Mouse (Mus musculus) liver, embryonic 11.5 days (tissue): ENCODE measurements at regions not wholly inside any gene's neighbourhood (a gene's known extent, or its start where the extent isn't known, plus 50 kb on each side); places are given as distances from the start of the nearest gene placed in this dataset.

Source experiments
- ATAC-seq: fragments of 200-750 bp; cut with Nextera tagmentation; replicated peaks from 2 replicates; pipeline ENCODE4 v1.8.0; 2017; ENCODE audit warnings: moderate number of reproducible peaks, mild to moderate bottlenecking, moderate TSS enrichment, moderate library complexity; ENCODE audit not compliant: low FRiP score
- DNase-seq: peaks from one replicate; pipeline ENCODE4 v3.0.0-alpha.2; 2017; ENCODE audit warnings: low spot score
- H3K27ac ChIP-seq: fragments of 300-500 bp; sonication (generic); 2 replicates; pipeline ENCODE4 v1.5.1; 2014; ENCODE audit warnings: mild to moderate bottlenecking, low read depth, low read length, control low read depth
- H3K27me3 ChIP-seq: fragments of 300-500 bp; sonication (generic); replicated peaks from 2 replicates; pipeline ENCODE4 v1.6.1; 2014; ENCODE audit warnings: low read length, mixed read lengths; ENCODE audit not compliant: control insufficient read depth, insufficient read depth
- H3K36me3 ChIP-seq: fragments of 300-500 bp; sonication (generic); 2 replicates; pipeline ENCODE4 v1.6.1; 2014; ENCODE audit warnings: mild to moderate bottlenecking, low read length, moderate library complexity, mixed read lengths; ENCODE audit not compliant: control insufficient read depth, insufficient read depth
- H3K4me1 ChIP-seq: fragments of 300-500 bp; sonication (generic); replicated peaks from 2 replicates; pipeline ENCODE4 v1.6.1; 2014; ENCODE audit warnings: low read length, mixed read lengths; ENCODE audit not compliant: control insufficient read depth, insufficient read depth
- H3K4me2 ChIP-seq: fragments of 300-500 bp; sonication (generic); 2 replicates; pipeline ENCODE4 v1.6.1; 2014; ENCODE audit warnings: mild to moderate bottlenecking, control low read depth, moderate library complexity
- H3K4me3 ChIP-seq: fragments of 300-500 bp; sonication (generic); 2 replicates; pipeline ENCODE4 v1.5.1; 2014; ENCODE audit warnings: low read depth, low read length, control low read depth
- H3K9ac ChIP-seq: fragments of 300-500 bp; sonication (generic); 2 replicates; pipeline ENCODE4 v1.6.1; 2014; ENCODE audit warnings: low read depth, low read length, control low read depth
- H3K9me3 ChIP-seq: fragments of 300-500 bp; sonication (generic); 2 replicates; pipeline ENCODE4 v1.6.1; 2016; ENCODE audit warnings: low read length, inconsistent platforms, mixed read lengths; ENCODE audit not compliant: control insufficient read depth
- WGBS: fragments of 180-500 bp; shearing (Covaris S2); extraction: QIAGEN DNeasy Blood & Tissue Kit; methylation state at CpG from one replicate; pipeline ENCODE4 v1.1.7; 2014; 5-methylcytosine and 5-hydroxymethylcytosine counted together

DNA sequence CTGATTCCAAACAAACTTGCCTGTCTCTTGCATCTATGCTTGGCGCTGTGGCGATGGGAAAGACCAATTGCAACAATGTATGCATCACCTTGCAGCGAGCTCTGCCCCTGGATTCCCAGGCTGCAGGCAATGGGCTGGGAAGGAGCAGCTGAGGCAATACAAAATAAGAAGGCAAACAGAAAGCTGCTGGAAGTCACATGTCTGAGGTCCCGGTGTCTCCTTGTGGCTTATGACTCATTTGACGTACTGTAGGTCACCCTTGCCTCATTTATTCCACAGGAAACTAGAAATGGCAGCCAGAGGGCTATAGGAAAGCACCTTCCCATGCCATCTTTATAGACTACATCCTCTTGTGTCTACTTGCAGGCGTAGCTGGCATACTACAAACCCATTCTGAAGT lies 140.9 kb downstream of the Chic2 start:
- Histone ChIP-seq H3K27me3 (no peaks in the 10 kb centered on the region), H3K36me3 (no peaks in the 10 kb centered on the region), H3K9me3 (no peaks in the 10 kb centered on the region), H3K4me3 (no peak overlapping the region), H3K27ac (no peak overlapping the region), H3K4me1 (peaks cover 5% of the 10 kb centered on the region), H3K4me2 (no peak overlapping the region), H3K9ac (no peak overlapping the region)
- ATAC-seq = no peak
- WGBS = 83% methylated on average over 6 of the region's 6 CpGs
- DNase-seq = no peak

- ATAC-seq (no peak), DNase-seq (no peak)
- no peaks in the 10 kb centered on the region for H3K27me3 ChIP-seq
- H3K4me3 ChIP-seq = no peak overlapping the region
- no peak overlapping the region for H3K4me2 ChIP-seq
- no peak overlapping the region for H3K9ac ChIP-seq
- H3K4me1 ChIP-seq = no peaks in the 10 kb centered on the region
- no peaks in the 10 kb centered on the region for H3K9me3 ChIP-seq
- WGBS = 84% methylated on average over 8 of the region's 8 CpGs
- no peaks in the 10 kb centered on the region for H3K36me3 ChIP-seq
- H3K27ac ChIP-seq = no peak overlapping the region
Observed at GRCm38 (mm10) chr5:74897133-74897532, 147.4 kb downstream of the Chic2 start.

DNA sequence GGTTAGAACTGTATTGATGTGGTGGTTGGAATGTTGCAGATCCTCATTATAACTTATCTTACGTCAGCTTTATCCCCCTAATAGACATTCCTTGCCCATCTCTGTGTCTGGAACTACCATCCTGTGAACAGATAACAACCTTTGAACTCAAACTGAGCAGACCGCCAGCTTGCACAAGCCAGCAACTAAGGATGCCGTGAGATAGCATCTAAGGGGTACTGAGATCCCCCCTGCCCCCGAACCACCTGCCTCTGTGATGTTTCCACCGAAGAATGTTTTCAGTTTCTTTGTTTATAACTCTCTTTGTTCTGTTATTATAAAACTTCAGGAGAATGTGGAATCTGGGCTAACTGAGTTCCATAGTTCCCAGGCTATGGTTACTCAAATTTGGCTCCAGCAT lies 151.3 kb downstream of the Chic2 start:
- WGBS = 50% methylated on average over 5 of the region's 5 CpGs
- Histone ChIP-seq H3K27ac (no peak overlapping the region), H3K9ac (no peak overlapping the region)

DNA sequence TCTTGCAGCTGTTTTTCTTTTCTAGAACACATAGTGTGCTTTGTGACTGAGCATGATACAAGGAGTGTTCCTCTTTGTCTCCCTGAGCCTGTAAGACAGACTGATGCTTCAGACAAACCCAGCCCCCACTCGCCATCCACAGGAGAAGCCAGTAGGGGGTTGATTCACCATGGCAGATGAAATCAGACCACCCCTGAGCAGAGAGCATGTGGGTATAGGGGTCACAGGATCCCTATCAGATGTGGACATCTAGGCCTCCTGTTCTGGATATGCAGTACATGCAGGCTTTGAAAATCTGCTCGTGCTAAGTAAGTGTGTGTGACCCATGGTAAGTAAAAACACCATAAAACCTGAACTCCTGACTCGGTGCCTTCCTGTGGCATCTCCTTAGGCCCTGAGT lies 153.0 kb downstream of the Chic2 start:
- 50% methylated on average over 3 of the region's 3 CpGs for WGBS
- no peak overlapping the region for H3K9ac ChIP-seq
- no peaks in the 10 kb centered on the region for H3K27me3 ChIP-seq
- H3K9me3 ChIP-seq = no peaks in the 10 kb centered on the region
- no peak overlapping the region for H3K4me3 ChIP-seq
- ATAC-seq (no peak), DNase-seq (no peak)
- no peaks in the 10 kb centered on the region for H3K36me3 ChIP-seq
- no peak overlapping the region for H3K4me2 ChIP-seq
- no peaks in the 10 kb centered on the region for H3K4me1 ChIP-seq
- H3K27ac ChIP-seq = no peak overlapping the region

More for the DNA sequence above, 151.3 kb downstream of the Chic2 start:
- DNase-seq (no peak), ATAC-seq (no peak)
- Histone ChIP-seq H3K4me3 (no peak overlapping the region), H3K4me1 (no peaks in the 10 kb centered on the region), H3K36me3 (no peaks in the 10 kb centered on the region), H3K27me3 (no peaks in the 10 kb centered on the region), H3K4me2 (no peak overlapping the region), H3K9me3 (no peaks in the 10 kb centered on the region)

DNA sequence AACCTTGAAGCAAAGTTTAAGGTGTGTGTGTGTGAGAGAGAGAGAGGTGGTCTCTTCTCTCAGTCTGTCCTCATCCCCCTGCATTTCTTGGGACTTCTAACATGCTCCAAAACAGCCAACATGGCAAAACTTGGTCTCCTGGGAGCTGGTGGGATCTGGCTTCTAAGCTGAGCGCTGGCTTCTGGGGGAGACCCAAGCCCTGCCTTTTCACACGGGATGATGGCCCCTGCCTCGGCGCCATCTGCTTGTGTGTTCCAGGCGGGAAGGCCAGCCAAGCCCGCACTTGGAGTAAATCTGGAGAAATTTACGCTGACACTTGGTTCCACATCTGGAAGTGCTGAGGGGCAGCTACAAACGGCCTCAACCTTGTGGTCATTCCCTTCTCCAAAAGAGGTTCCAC lies 155.6 kb downstream of the Chic2 start:
- Histone ChIP-seq H3K36me3 (no peaks in the 10 kb centered on the region), H3K4me1 (no peaks in the 10 kb centered on the region), H3K27ac (no peak overlapping the region), H3K27me3 (no peaks in the 10 kb centered on the region; the same call in 1 of the 2 replicates), H3K4me3 (no peak overlapping the region), H3K4me2 (no peak overlapping the region), H3K9me3 (no peaks in the 10 kb centered on the region), H3K9ac (no peak overlapping the region)
- ATAC-seq (no peak), DNase-seq (no peak)
- WGBS = 68% methylated on average over 8 of the region's 8 CpGs

DNA sequence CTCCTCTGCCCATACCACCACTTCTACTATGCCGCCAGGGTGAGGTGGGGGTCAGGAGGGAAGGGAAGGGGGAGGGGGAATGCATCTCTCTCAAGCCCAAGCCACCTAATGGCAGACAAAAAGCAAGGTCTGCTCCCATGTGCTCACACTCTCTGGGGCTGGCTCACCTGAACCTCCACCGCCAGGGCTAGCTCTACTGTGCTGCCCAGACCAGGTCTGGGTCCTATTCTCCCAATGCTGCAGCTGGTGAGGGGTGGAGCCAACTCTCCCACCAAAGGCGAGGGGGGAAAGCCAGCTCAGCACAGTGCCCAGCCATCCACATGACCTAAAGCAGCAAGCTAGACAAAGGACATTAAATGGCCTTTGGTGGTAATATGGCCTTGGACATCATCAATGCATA lies 158.6 kb downstream of the Chic2 start:
- no peak for DNase-seq
- Histone ChIP-seq H3K9me3 (no peaks in the 10 kb centered on the region), H3K4me1 (no peaks in the 10 kb centered on the region), H3K9ac (no peak overlapping the region), H3K36me3 (no peaks in the 10 kb centered on the region), H3K4me3 (no peak overlapping the region), H3K27ac (no peak overlapping the region), H3K4me2 (no peak overlapping the region), H3K27me3 (no peaks in the 10 kb centered on the region; the same call in 1 of the 2 replicates)
- 73% methylated on average over 3 of the region's 3 CpGs for WGBS
- ATAC-seq = no peak

- no peaks in the 10 kb centered on the region; the same call in 1 of the 2 replicates for H3K4me1 ChIP-seq
- 56% methylated on average over 12 of the region's 12 CpGs for WGBS
- no peak overlapping the region for H3K4me2 ChIP-seq
- H3K36me3 ChIP-seq = no peaks in the 10 kb centered on the region
- H3K4me3 ChIP-seq = no peak overlapping the region
- H3K27ac ChIP-seq = no peak overlapping the region
- H3K9me3 ChIP-seq = no peaks in the 10 kb centered on the region
- no peaks in the 10 kb centered on the region; the same call in 1 of the 2 replicates for H3K27me3 ChIP-seq
- no peak overlapping the region for H3K9ac ChIP-seq
- DNase-seq = no peak
- no peak for ATAC-seq
Observed at GRCm38 (mm10) chr5:74882563-74882962, 162.0 kb downstream of the Chic2 start.

- WGBS = 58% methylated on average over 10 of the region's 10 CpGs
- no peak overlapping the region for H3K4me2 ChIP-seq
- no peak overlapping the region for H3K27ac ChIP-seq
- H3K4me1 ChIP-seq = no peaks in the 10 kb centered on the region; the same call in 1 of the 2 replicates
- no peaks in the 10 kb centered on the region for H3K36me3 ChIP-seq
- no peaks in the 10 kb centered on the region for H3K27me3 ChIP-seq
- ATAC-seq (no peak), DNase-seq (no peak)
- no peak overlapping the region for H3K9ac ChIP-seq
- H3K9me3 ChIP-seq = no peaks in the 10 kb centered on the region
- no peak overlapping the region for H3K4me3 ChIP-seq
Observed at GRCm38 (mm10) chr5:74880669-74881226, 163.8 kb downstream of the Chic2 start.

DNA sequence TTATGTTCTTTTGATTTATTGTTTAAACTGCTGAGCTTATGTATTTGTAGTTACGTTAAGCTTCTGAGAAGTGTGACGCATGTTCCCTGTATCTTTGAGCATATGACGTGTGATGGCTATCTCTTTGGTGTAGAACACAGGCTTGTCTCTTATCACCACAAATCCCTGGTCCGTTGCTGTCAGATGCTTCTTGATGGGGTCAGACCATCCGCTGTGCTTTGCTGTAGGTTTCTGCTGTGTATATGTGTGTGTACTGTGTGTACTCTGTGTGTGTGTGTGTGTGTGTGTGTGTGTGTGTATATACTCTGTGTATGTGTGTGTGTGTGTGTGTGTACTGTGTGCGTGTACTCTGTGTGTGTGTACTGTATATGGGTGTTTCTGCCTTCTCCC lies 164.5 kb downstream of the Chic2 start:
- Histone ChIP-seq H3K4me2 (no peak overlapping the region), H3K27me3 (no peaks in the 10 kb centered on the region), H3K9ac (no peak overlapping the region), H3K27ac (no peak overlapping the region), H3K9me3 (no peaks in the 10 kb centered on the region), H3K4me3 (no peak overlapping the region), H3K4me1 (peaks cover 1% of the 10 kb centered on the region; the same call in 1 of the 2 replicates), H3K36me3 (no peaks in the 10 kb centered on the region)
- whole genome bisulfite sequencing = 73% methylated on average over 6 of the region's 6 CpGs
- no peak for ATAC-seq
- DNase-seq = no peak
